Mouse (Mus musculus) olfactory bulb, adult 2 months (tissue): ENCODE data around the gene Chd6.

Experiments
- CTCF ChIP-seq: fragments of 200-500 bp; IDR thresholded peaks from 2 replicates; pipeline ENCODE4 v1.5.1; 2012; ENCODE audit warnings: low read depth, mild to moderate bottlenecking, low read length, moderate library complexity; ENCODE audit not compliant: insufficient read depth
- POLR2A ChIP-seq: fragments of 200-500 bp; IDR thresholded peaks from 2 replicates; pipeline ENCODE4 v1.6.1; 2012; ENCODE audit warnings: mild to moderate bottlenecking, low read depth, low read length, moderate library complexity; ENCODE audit not compliant: insufficient read depth

DNA sequence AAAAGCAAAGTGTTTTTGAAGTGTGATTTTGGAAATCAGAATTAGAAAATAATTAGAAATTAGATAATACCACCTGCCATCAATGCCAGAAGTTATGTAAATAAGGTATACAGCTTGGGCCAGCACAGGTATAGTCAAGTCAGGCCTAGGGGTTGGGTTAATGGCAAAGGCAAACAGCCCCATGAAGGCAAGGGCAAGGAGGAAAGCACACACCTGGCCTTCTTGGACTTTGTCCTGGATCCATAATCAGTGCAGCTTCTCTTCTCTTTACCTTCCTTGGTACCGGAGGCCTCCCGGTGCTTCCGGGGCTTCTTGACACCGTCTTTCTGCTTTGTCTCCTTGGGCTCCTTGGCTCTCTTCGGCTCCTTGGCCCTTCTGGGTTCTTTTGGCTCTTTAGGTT is 56.7 kb downstream of the Chd6 start:
- no peak for TF ChIP-seq CTCF
- TF ChIP-seq POLR2A: no peak
